Mouse (Mus musculus): ENCODE measurements around the gene Crim1. TPM values are rescaled to one million over a fixed set of nuclear protein-coding genes. Genes with fewer than 3 reads are reported as not detected.

Crim1 gene
- total RNA-seq, 1 experiment: 61.7 TPM

DNA sequence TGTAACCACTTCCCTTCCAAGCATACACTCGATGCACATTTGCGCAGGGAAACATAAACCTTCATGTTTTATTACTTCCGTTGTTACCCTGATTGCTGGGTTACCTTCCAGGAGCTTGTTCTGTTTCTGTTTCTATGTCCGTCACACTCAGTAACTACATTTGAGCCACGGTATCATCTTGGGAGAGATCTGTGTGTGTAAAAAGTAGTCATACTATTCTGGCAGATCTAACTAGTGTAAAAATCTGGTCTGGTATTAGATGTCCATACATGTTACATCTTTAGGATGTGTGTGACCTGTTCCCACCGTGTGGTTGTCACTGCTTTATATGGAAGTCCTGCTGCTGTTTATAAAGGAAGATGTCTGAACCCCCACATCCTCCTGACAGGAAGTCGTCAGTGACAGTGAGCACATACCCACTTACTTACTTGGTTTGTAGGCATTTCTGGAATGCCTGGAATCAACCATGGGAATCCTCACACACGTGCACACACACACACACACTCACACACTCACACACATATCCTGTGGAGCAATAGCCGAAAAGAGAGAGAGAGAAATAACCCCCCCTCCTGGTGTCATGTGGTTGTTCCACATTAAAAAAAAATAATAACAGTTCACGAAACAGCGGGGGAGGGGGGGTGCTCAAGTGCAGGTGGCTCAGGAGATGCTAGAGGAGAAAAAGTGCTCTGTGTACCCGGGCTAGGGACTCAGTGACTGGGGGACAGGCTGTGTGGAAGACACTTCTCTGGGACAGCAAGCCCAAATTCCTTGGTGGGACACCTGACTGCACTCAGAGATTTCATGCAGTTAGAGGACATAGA is 151.8 kb downstream of the Crim1 start:
- no peak overlapping the region for H3K9ac ChIP-seq (ENCODE audit: insufficient read depth, low read depth, low read length, poor library complexity, severe bottlenecking)
- no peaks in the 10 kb centered on the region for H3K36me3 ChIP-seq (ENCODE audit: control insufficient read depth, insufficient read depth, low read length, poor library complexity, severe bottlenecking)
- no peaks in the 10 kb centered on the region for H3K4me1 ChIP-seq (ENCODE audit: control insufficient read depth in 2 of 2, insufficient read depth in 2 of 2, low read length in 2 of 2, poor library complexity in 1 of 2)
- TF ChIP-seq ZNF384 (IDR thresholded peaks at IDR 0.05; ENCODE audit: low read depth, low read length): no peak
- no peak for TF ChIP-seq ZC3H11A (IDR thresholded peaks at IDR 0.05; ENCODE audit: borderline replicate concordance, low read depth, low read length)
- TF ChIP-seq CHD2 (IDR thresholded peaks at IDR 0.05; ENCODE audit: low read depth, low read length): no peak
- TF ChIP-seq MAFK (IDR thresholded peaks at IDR 0.05; ENCODE audit: insufficient read depth, low read depth, low read length): no peak
- no peak for TF ChIP-seq HCFC1 (IDR thresholded peaks at IDR 0.05; ENCODE audit: borderline replicate concordance, insufficient read depth, low read length)
- in situ Hi-C loops (cut with MboI; ENCODE audit: low sequenced_read_pairs in 2 of 2, unreplicated experiment in 2 of 2): no loop called here
- no peaks in the 10 kb centered on the region for H3K9me3 ChIP-seq (ENCODE audit: control insufficient read depth, insufficient read depth, low read depth, low read length)
- H3K4me3 ChIP-seq (ENCODE audit: insufficient read depth in 1 of 2, low read depth in 1 of 2, low read length in 2 of 2, poor library complexity in 1 of 2, severe bottlenecking in 1 of 2): no peak overlapping the region
- no peak for DNase-seq (ENCODE audit: low read depth, low spot score)
- no peak overlapping the region for H3K27ac ChIP-seq (ENCODE audit: insufficient read depth, low read depth, low read length, poor library complexity, severe bottlenecking)

GRCm38 (mm10) chr17:78352500-78352855 is 152.4 kb downstream of the Crim1 start:
- no peak for DNase-seq (ENCODE audit: low read depth, low spot score)
- no peak overlapping the region for H3K27ac ChIP-seq (ENCODE audit: insufficient read depth, low read depth, low read length, poor library complexity, severe bottlenecking)
- H3K9me3 ChIP-seq (ENCODE audit: control insufficient read depth, insufficient read depth, low read depth, low read length): no peaks in the 10 kb centered on the region
- in situ Hi-C loops (cut with MboI; ENCODE audit: low sequenced_read_pairs in 2 of 2, unreplicated experiment in 2 of 2): no loop called here
- TF ChIP-seq ZNF384 (IDR thresholded peaks at IDR 0.05; ENCODE audit: low read depth, low read length) (no peak), ZC3H11A (IDR thresholded peaks at IDR 0.05; ENCODE audit: borderline replicate concordance, low read depth, low read length) (no peak), MAFK (IDR thresholded peaks at IDR 0.05; ENCODE audit: insufficient read depth, low read depth, low read length) (no peak), CHD2 (IDR thresholded peaks at IDR 0.05; ENCODE audit: low read depth, low read length) (no peak), HCFC1 (IDR thresholded peaks at IDR 0.05; ENCODE audit: borderline replicate concordance, insufficient read depth, low read length) (no peak)
- no peaks in the 10 kb centered on the region for H3K36me3 ChIP-seq (ENCODE audit: control insufficient read depth, insufficient read depth, low read length, poor library complexity, severe bottlenecking)
- no peaks in the 10 kb centered on the region for H3K4me1 ChIP-seq (ENCODE audit: control insufficient read depth in 2 of 2, insufficient read depth in 2 of 2, low read length in 2 of 2, poor library complexity in 1 of 2)
- no peak overlapping the region for H3K9ac ChIP-seq (ENCODE audit: insufficient read depth, low read depth, low read length, poor library complexity, severe bottlenecking)
- H3K4me3 ChIP-seq (ENCODE audit: insufficient read depth in 1 of 2, low read depth in 1 of 2, low read length in 2 of 2, poor library complexity in 1 of 2, severe bottlenecking in 1 of 2): no peak overlapping the region

DNA sequence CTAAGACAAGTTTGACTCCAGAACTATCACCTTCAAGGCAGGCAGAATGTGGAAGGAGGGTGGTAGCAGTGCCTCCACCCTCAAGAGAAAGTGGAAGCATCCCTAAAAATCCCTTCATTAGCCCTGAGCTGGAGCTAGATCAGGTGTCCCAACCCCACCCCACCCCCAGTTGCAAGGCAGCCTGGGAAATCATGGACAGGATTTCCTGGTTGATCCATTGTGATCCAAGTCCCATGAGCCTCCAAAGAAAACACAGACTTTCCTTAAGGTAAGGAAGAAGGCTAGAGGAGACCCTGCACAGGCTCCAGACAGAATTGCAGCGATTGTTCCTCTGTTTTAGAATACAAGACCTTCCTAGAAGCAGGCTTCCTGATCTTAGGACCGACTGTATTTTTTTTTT is 154.4 kb downstream of the Crim1 start:
- DNase-seq (ENCODE audit: low read depth, low spot score): no peak
- Histone ChIP-seq H3K27ac (ENCODE audit: insufficient read depth, low read depth, low read length, poor library complexity, severe bottlenecking) (no peak overlapping the region), H3K36me3 (ENCODE audit: control insufficient read depth, insufficient read depth, low read length, poor library complexity, severe bottlenecking) (no peaks in the 10 kb centered on the region), H3K9me3 (ENCODE audit: control insufficient read depth, insufficient read depth, low read depth, low read length) (no peaks in the 10 kb centered on the region), H3K4me3 (ENCODE audit: insufficient read depth in 1 of 2, low read depth in 1 of 2, low read length in 2 of 2, poor library complexity in 1 of 2, severe bottlenecking in 1 of 2) (no peak overlapping the region), H3K9ac (ENCODE audit: insufficient read depth, low read depth, low read length, poor library complexity, severe bottlenecking) (no peak overlapping the region), H3K4me1 (ENCODE audit: control insufficient read depth in 2 of 2, insufficient read depth in 2 of 2, low read length in 2 of 2, poor library complexity in 1 of 2) (no peaks in the 10 kb centered on the region)
- TF ChIP-seq HCFC1 (IDR thresholded peaks at IDR 0.05; ENCODE audit: borderline replicate concordance, insufficient read depth, low read length) (no peak), CHD2 (IDR thresholded peaks at IDR 0.05; ENCODE audit: low read depth, low read length) (no peak), ZC3H11A (IDR thresholded peaks at IDR 0.05; ENCODE audit: borderline replicate concordance, low read depth, low read length) (no peak), MAFK (IDR thresholded peaks at IDR 0.05; ENCODE audit: insufficient read depth, low read depth, low read length) (no peak), ZNF384 (IDR thresholded peaks at IDR 0.05; ENCODE audit: low read depth, low read length) (no peak)
- in situ Hi-C loops (cut with MboI; ENCODE audit: low sequenced_read_pairs in 2 of 2, unreplicated experiment in 2 of 2): no loop called here

- Histone ChIP-seq H3K4me1 (ENCODE audit: control insufficient read depth in 2 of 2, insufficient read depth in 2 of 2, low read length in 2 of 2, poor library complexity in 1 of 2) (no peaks in the 10 kb centered on the region), H3K27ac (ENCODE audit: insufficient read depth, low read depth, low read length, poor library complexity, severe bottlenecking) (no peak overlapping the region), H3K4me3 (ENCODE audit: insufficient read depth in 1 of 2, low read depth in 1 of 2, low read length in 2 of 2, poor library complexity in 1 of 2, severe bottlenecking in 1 of 2) (no peak overlapping the region), H3K9ac (ENCODE audit: insufficient read depth, low read depth, low read length, poor library complexity, severe bottlenecking) (no peak overlapping the region), H3K9me3 (ENCODE audit: control insufficient read depth, insufficient read depth, low read depth, low read length) (no peaks in the 10 kb centered on the region), H3K36me3 (ENCODE audit: control insufficient read depth, insufficient read depth, low read length, poor library complexity, severe bottlenecking) (no peaks in the 10 kb centered on the region)
- TF ChIP-seq ZNF384 (IDR thresholded peaks at IDR 0.05; ENCODE audit: low read depth, low read length) (no peak), ZC3H11A (IDR thresholded peaks at IDR 0.05; ENCODE audit: borderline replicate concordance, low read depth, low read length) (no peak), HCFC1 (IDR thresholded peaks at IDR 0.05; ENCODE audit: borderline replicate concordance, insufficient read depth, low read length) (no peak), MAFK (IDR thresholded peaks at IDR 0.05; ENCODE audit: insufficient read depth, low read depth, low read length) (no peak), CHD2 (IDR thresholded peaks at IDR 0.05; ENCODE audit: low read depth, low read length) (no peak)
- in situ Hi-C loops (cut with MboI; ENCODE audit: low sequenced_read_pairs in 2 of 2, unreplicated experiment in 2 of 2): no loop called here
- no peak for DNase-seq (ENCODE audit: low read depth, low spot score)
Observed at GRCm38 (mm10) chr17:78354871-78355270, 154.8 kb downstream of the Crim1 start.
